Mouse (Mus musculus) cerebellum, adult (tissue): ENCODE measurements around the gene Fbp1.
"Not testable (repeated sequence)": the region's sequence is repeated elsewhere in the genome, so short reads cannot be mapped to it uniquely, and the experiment has no call there.

Experiments used
- ATAC-seq: cut with Nextera tagmentation; 2 replicates; pipeline ENCODE4 v1.9.2; 2017; ENCODE audit warnings: mild to moderate bottlenecking, moderate library complexity, mixed read lengths; ENCODE audit not compliant: insufficient number of reproducible peaks, low FRiP score, low TSS enrichment

Gene Fbp1

DNA sequence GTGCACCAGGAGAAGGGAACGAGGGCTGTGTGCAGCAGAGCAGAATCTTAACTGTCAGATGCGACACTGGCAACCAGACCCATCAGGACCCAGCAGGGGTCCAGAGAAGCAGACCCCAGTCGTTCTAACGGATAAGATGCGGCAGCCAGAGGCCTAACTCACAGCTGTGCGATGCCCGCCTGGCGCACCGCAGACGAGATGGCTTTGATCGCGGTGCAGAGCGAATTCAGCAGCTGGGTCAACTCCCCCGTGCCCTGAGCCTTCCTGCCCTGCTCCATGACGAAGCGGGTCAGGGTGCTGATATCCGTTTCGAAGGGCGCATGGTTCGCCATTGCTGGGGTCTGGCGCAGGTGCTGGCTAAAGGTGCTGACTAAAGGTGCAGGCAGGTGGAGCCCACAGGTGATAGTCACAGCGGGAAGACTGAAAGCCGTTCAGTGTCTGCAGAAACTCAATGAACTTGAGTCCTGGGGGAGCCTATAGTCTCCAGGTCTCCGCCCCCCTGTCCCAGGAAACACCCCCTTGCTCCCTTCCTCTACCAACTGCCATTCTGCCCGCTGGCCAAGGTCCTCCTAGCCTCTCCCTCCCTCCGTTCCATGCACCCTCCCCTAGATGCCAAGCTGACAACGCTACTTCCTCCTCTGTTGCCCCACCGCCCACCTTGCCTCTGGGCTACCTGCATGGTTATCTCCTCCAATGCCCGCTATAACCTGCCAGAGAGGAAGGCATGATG, at the start of gene Fbp1:
Gene Fbp1, minus strand, starts transcription at position 571 of the 730 bp plus-strand sequence.
- ATAC-seq, result no peak

- no peak for ATAC-seq
Observed at GRCm38 (mm10) chr13:62932452-62932851, 44.4 kb upstream of the Fbp1 start.

DNA sequence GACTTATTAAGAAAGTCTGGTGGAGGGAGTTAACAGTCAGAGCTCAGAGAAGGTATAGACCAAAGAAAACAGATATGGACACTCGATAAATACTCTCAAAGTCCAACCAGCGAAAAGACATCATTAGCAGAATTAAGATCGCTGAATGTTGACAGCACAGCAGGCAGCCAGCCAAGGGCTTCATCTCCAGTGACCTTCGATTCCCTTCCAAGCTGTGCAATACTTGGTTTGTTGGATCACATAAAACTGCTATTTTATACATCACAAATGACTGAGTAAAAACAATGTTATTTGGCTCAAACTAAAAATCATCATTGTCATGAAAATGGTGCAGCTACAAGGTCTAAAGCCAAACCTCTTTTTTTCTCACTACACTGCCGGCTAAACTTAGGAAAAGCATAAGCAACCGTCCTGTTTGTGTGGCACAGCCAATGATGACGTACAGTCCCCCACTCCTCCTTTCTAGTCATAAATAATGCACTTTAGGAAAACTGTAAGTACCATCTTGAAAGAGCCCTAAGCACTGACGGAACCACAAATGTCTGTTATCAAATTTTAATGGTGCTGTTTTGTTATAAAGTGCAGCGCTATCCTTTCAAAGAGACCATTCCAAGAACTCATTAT, 41.8 kb upstream of the Fbp1 start:
- no peak for ATAC-seq

GRCm38 (mm10) chr13:62929144-62929543, 41.1 kb upstream of the Fbp1 start:
- ATAC-seq, result not testable (repeated sequence)

DNA sequence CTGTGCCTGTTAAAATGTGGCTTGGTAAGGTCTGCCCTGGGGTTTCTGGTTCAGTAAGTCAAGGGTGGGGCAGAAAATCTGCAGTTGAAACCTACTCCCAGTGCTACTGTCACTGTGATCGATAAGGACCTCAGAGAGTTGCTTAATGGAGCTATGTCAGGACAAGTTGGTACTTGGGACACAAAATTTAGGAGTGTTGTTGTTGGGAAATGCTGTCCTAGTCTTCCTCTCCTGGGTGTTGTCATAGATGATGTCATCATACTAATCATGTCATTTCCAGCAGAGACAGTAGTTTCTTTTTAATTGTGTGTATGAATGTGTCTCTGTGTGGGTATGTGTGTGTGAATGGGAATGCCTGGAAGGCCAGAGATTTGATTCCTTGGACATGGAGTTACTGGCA, 39.4 kb upstream of the Fbp1 start:
- ATAC-seq, result no peak

DNA sequence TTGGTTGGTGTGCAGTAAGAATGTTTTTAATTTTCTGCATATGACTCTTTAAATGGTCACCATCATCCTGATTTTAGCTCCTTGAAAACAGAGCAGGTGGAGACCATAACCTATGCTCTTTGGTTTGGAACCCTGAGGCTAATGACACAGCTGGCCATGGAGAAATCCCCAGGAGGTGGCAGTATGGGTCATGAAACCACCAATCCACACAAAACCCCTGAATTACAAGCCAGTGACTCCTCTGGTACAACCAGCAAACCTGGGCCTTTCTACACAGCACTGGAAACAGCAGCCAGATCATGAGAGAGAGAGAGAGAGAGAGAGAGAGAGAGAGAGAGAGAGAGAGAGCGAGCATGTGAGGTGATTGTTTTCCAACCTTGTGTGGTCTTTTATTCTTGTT, 38.4 kb upstream of the Fbp1 start:
- no peak for ATAC-seq

DNA sequence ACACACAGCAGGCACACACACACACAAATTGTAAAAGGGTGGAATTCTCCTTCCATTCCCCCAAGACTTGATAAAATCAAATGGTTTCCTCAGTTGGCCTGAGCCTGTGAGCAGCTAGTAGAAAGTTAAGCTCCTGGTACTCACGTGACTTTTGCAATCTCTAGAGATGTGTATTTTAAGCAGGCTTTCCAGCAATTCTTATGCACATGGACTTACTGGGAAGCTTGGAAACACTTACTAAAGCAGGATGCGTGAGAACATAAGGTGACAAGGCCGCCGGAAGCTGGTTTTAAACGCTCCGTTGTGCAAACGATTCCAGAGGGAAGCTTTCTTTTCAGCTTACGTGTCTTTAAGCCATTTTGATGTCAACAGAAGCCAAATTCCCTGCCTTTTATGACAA, 35.1 kb upstream of the Fbp1 start:
- ATAC-seq, result no peak

DNA sequence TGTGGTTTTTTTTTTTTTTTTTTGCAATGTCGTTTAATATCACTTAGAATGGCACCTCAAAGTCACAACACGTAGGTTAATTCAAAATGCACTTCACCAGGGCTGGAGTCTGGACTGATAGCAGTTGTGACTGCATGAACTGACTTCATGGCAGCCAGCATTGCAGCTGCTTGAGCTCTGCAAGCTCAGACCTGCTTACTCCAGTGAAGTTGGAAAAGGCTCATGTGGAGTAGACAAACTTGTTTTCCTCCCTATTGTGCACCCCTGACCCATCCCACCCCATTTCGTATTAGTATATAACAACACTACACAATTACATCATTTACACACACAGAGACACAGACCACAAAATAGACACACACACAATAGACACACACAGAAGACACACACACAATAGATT, 34.6 kb upstream of the Fbp1 start:
- no peak for ATAC-seq

DNA sequence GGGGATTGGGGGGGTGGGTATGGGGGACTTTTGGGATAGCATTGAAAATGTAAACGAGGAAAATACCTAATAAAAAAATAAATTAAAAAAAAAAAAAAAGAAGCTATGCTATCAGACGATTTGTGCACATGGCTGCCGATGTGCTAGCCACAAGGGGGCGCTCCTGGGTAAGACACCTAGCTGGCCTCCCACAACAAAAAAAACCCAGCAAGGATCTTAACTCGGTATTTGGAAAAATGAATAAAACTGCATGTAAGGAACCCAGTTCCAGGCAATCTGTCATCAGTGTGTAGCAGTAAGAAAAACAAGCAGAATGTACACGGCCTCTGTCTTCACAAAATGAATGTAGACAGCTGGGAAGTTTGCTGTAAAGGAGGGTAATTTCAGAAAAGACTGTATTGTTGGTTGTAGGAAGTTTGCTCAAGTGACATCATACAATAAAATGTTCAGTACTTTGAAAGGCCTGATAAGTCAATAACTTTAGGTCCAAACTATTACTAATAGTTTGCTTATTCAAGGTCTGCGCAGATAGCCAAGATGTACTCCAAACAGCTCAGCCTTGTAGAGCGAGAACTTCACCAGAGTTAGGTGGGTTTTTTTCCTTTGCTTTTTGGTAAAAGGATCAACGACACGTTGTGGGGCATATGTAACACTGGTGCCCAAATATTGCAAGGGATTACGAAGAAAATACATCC, 31.7 kb upstream of the Fbp1 start:
- ATAC-seq, result no peak

DNA sequence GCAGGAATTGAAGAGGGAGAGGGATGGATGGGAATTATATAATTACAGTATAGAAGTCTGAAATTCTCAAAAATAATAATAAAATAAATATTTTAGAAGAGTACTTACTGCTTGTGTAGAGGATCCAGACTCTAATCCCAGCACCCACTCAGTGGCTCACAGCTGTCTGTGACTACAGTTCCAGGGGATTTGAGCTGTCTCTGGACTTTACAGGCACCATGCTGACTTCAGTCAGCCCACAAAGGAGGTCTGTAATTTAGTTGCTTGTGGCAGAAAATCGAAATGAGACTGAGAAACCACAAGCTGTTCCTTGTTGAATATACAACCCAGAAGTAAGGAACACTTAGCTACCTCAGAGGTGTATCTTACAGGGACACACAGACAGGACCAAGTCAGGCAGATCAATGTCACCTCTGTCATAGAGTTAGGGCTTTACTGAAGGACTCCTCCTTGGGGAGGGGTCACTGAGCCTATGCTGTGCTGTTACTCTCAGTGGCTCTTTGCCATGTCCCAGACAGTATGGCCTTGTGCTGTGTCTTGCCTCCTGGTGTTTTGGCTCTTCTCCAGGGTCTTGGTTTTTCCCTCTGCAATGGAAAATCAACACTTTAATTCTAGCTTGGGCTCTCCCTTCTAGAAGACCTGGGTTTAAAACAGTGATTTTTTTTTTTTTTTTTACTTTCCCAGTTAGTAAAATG, 29.5 kb upstream of the Fbp1 start:
- ATAC-seq, result no peak

DNA sequence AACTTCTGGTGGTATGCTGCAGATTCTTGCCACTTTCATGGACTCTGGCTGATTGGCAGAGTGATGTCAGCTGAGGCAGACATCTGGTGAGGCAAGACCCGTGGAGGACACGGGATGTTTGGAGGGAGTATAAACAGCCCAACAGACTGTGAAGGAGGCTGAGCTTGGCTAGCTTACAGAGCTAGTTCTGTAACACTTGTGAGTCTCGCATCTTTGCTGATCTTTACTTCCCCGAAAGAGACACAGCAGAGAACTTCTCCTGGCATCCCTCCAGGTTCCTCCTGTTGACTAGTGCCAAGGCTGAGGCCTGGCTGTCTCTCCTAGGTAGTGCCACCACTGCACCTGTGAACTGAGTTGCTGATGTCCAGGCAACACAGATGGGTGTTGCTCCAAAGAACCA, 28.6 kb upstream of the Fbp1 start:
- ATAC-seq, result no peak

DNA sequence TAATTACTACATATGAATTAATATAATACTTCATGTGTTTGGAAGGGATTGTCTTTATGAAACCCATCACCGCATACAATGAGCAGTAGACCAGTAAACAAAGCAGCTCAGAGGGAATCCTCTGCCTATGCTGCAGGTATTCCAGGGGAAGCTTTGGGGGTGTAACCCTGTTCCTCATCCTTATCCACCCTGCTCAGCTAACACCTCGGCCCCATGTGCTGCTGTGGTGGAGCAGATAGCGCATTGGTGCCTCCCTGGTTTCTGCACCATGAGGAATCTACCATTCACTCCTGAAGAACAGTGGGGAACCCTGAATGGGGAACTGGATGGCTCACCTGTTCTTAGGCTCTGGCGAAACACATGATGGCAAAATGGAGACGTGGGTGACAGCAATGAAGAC, 23.5 kb upstream of the Fbp1 start:
- ATAC-seq, result no peak

DNA sequence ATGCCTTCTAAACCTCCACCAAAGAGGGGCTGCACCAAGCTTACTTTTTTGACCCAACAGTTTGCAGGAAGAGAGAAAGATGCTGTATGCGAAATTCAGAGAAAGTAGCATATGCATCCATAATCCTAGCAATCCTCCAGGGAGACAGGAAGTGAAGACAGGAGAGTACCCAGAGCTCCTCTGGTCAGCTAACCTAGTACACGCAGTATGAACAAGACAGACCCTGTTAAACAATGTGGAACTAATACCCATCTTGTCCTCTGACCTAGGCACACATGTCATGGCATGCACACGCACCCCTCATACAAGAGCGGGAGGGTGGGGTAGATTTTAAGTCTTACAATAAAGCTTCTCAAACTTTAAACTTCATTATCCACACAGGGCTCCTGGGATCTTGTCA, 22.1 kb upstream of the Fbp1 start:
- no peak for ATAC-seq

DNA sequence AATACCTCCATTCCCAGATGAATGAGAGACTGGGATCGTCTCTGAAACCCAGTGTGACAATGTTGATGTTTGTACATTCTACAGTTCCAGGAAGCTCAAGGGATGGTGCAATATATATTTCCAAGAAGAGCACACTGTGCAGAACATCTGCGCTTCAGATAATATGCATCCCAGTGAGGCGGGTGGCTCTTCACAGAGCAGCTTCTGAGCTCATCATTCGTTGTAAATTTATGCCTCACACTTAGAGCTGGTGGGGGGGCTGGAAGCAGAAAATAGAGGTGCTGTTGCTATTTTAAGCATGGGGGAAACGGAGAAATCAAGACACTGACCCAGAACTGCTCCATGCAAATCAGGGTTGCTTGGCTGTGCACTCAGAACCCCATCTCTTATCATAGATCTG, 21.7 kb upstream of the Fbp1 start:
- no peak for ATAC-seq

GRCm38 (mm10) chr13:62908163-62908559, 20.1 kb upstream of the Fbp1 start:
- no peak for ATAC-seq

- no peak for ATAC-seq
Observed at GRCm38 (mm10) chr13:62907527-62908162, 19.6 kb upstream of the Fbp1 start.

DNA sequence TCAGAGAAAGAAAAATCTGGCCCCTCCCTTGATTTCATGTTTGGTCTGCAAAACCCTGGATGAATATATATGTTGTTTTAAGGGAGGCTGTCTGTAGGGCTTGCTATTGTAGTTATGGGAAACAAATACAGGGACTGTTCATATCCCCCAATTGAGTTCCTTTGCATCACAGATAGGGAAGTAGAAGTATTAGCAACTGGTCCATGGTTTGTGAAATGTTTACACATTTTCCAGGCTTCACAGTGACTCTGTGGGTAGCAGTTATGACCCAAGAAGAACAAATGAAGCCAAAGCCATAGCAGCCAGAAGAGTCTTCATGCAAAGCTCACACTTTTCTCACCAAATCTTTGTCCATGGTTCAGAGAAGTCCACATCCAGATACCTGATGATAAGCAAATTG, 13.1 kb upstream of the Fbp1 start:
- no peak for ATAC-seq

- no peak for ATAC-seq
Observed at GRCm38 (mm10) chr13:62897927-62898646, 10.0 kb upstream of the Fbp1 start.

- no peak for ATAC-seq
Observed at GRCm38 (mm10) chr13:62893044-62893842, 5.2 kb upstream of the Fbp1 start.
